Mouse (Mus musculus) kidney, adult 2 months (tissue): ENCODE measurements at regions not wholly inside any gene's neighbourhood (a gene's known extent, or its start where the extent isn't known, plus 50 kb on each side); places are given as distances from the start of the nearest gene placed in this dataset.

ENCODE experiments used
- CTCF ChIP-seq: fragments of 200-500 bp; conservative IDR thresholded peaks from 2 replicates; pipeline ENCODE4 v1.5.1; 2011; ENCODE audit warnings: low read depth, mild to moderate bottlenecking, control low read depth, low read length, moderate library complexity, mixed read lengths; ENCODE audit not compliant: insufficient read depth, insufficient read length
- POLR2A ChIP-seq: fragments of 200-500 bp; IDR thresholded peaks from one replicate; pipeline ENCODE4 v1.6.1; 2011; ENCODE audit warnings: low read depth, low read length, control low read depth

DNA sequence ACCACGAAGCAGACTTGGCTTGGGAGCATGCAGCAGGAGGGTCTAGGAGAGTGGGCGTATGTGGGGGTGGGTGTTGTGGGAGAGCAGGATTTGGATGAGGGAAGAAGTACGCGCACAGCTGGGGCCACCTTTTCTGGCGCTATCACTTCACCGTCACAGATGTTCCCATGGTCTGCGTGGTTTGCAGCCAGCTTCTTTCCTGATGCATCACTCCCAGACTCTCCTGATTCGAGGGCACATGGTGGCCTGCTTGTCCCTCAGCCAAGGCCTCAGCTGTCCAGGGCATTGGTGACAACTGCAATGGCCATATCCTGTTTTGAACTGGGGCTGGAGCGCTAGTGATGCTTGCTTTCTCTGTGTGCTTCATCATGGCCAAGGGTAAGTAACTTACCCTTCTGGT is 266.9 kb upstream of the Id2 start:
- TF ChIP-seq CTCF (no peak), POLR2A (no peak)
